Mouse (Mus musculus): ENCODE results near the gene Lce1m. TPM values are rescaled to one million over a fixed set of nuclear protein-coding genes. Genes with fewer than 3 reads are reported as not detected.

The Lce1m gene
- polyA plus RNA-seq, 1 experiment = not detected

- Histone ChIP-seq H3K27me3 (ENCODE audit: control insufficient read depth, insufficient read depth, low read length) (no peaks in the 10 kb centered on the region), H3K4me1 (ENCODE audit: control insufficient read depth, insufficient read depth, insufficient read length, low read length) (no peaks in the 10 kb centered on the region), H3K27ac (ENCODE audit: insufficient read depth, low read depth, low read length) (no peak overlapping the region), H3K4me3 (ENCODE audit: low read depth, low read length) (no peak overlapping the region), H3K36me3 (ENCODE audit: control insufficient read depth, insufficient read depth, low read length) (no peaks in the 10 kb centered on the region)
- TF ChIP-seq POLR2A (IDR thresholded peaks at IDR 0.05; ENCODE audit: low read depth, low read length) = no peak
- TF ChIP-seq CTCF (IDR thresholded peaks at IDR 0.05; ENCODE audit: extremely low read depth, insufficient read length, insufficient replicate concordance, low read depth, low read length) = no peak
- WGBS = 87% methylated on average over 1 of the region's 1 CpGs
These were observed 2.3 kb upstream of the Lce1m start for GRCm38 (mm10) chr3:93021171-93021570.

DNA sequence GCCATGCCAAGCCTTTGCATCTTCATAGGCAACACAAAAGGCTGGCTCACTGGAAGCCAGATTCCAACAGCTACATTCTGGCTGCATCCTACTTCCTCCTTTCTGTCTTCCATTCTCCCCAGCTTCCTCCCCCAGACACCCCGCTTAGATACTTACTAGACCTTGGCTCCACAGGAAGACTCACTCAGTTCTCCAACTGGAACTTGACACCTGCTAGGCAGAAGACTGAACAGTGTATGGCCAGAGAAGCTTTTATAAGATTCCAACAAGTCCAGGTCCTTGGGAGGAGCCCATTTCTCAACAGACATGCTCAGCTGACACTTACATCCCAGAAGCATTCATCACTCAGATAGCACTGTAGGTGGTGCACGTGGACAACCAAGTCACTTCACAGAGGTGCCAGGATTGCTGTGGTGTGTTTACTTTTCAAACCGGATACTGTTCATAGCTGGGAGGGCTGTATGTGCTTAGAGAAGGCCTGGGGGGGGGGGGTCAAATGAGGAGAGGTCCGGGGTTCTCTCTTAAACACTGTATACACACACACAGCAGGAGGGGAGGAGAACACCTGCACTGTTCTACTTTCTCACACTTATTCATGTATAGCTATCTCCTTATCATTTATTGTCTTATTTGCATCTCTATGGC is 3.3 kb downstream of the Lce1m start, which contains the start of gene Crct1:
Gene Crct1, minus strand, starts transcription at position 228 of the 645 bp plus-strand sequence.
- Histone ChIP-seq H3K27ac (ENCODE audit: insufficient read depth, low read depth, low read length) (no peak within 1 kb of the TSS), H3K27me3 (ENCODE audit: control insufficient read depth, insufficient read depth, low read length) (peaks cover 2% of the 10 kb centered on the region; the same call in 1 of the 2 replicates), H3K4me1 (ENCODE audit: control insufficient read depth, insufficient read depth, insufficient read length, low read length) (no peaks in the 10 kb centered on the region), H3K36me3 (ENCODE audit: control insufficient read depth, insufficient read depth, low read length) (no peaks in the 10 kb centered on the region), H3K4me3 (ENCODE audit: low read depth, low read length) (peak within 1 kb of the TSS; percentile 34)
- TF ChIP-seq CTCF (IDR thresholded peaks at IDR 0.05; ENCODE audit: extremely low read depth, insufficient read length, insufficient replicate concordance, low read depth, low read length) (no peak), POLR2A (IDR thresholded peaks at IDR 0.05; ENCODE audit: low read depth, low read length) (no peak)
- 23% methylated on average over 4 of the region's 4 CpGs for WGBS

GRCm38 (mm10) chr3:93014871-93015270 is 4.0 kb downstream of the Lce1m start:
- Histone ChIP-seq H3K4me3 (ENCODE audit: low read depth, low read length) (no peak overlapping the region), H3K27ac (ENCODE audit: insufficient read depth, low read depth, low read length) (no peak overlapping the region), H3K27me3 (ENCODE audit: control insufficient read depth, insufficient read depth, low read length) (peaks cover 2% of the 10 kb centered on the region; the same call in 1 of the 2 replicates)

GRCm38 (mm10) chr3:93014378-93014801 is 4.5 kb downstream of the Lce1m start:
- H3K27me3 ChIP-seq (ENCODE audit: control insufficient read depth, insufficient read depth, low read length) = peaks cover 2% of the 10 kb centered on the region; the same call in 1 of the 2 replicates
- no peaks in the 10 kb centered on the region for H3K36me3 ChIP-seq (ENCODE audit: control insufficient read depth, insufficient read depth, low read length)
- peak overlapping the region; percentile 34 for H3K4me3 ChIP-seq (ENCODE audit: low read depth, low read length)
- TF ChIP-seq POLR2A (IDR thresholded peaks at IDR 0.05; ENCODE audit: low read depth, low read length) = no peak
- TF ChIP-seq CTCF (IDR thresholded peaks at IDR 0.05; ENCODE audit: extremely low read depth, insufficient read length, insufficient replicate concordance, low read depth, low read length) = no peak
- H3K27ac ChIP-seq (ENCODE audit: insufficient read depth, low read depth, low read length) = no peak overlapping the region
- no peaks in the 10 kb centered on the region for H3K4me1 ChIP-seq (ENCODE audit: control insufficient read depth, insufficient read depth, insufficient read length, low read length)
- 2% methylated on average over 24 of the region's 24 CpGs for WGBS

More at GRCm38 (mm10) chr3:93014871-93015270, 4.0 kb downstream of the Lce1m start:
- 14% methylated on average over 5 of the region's 5 CpGs for WGBS
- Histone ChIP-seq H3K4me1 (ENCODE audit: control insufficient read depth, insufficient read depth, insufficient read length, low read length) (no peaks in the 10 kb centered on the region), H3K36me3 (ENCODE audit: control insufficient read depth, insufficient read depth, low read length) (no peaks in the 10 kb centered on the region)
- TF ChIP-seq CTCF (IDR thresholded peaks at IDR 0.05; ENCODE audit: extremely low read depth, insufficient read length, insufficient replicate concordance, low read depth, low read length) (no peak), POLR2A (IDR thresholded peaks at IDR 0.05; ENCODE audit: low read depth, low read length) (no peak)

- H3K4me1 ChIP-seq (ENCODE audit: control insufficient read depth, insufficient read depth, insufficient read length, low read length) = no peaks in the 10 kb centered on the region
- WGBS = 59% methylated on average over 4 of the region's 4 CpGs
- no peaks in the 10 kb centered on the region for H3K36me3 ChIP-seq (ENCODE audit: control insufficient read depth, insufficient read depth, low read length)
- no peak for TF ChIP-seq CTCF (IDR thresholded peaks at IDR 0.05; ENCODE audit: extremely low read depth, insufficient read length, insufficient replicate concordance, low read depth, low read length)
- TF ChIP-seq POLR2A (IDR thresholded peaks at IDR 0.05; ENCODE audit: low read depth, low read length) = no peak
- no peak overlapping the region for H3K4me3 ChIP-seq (ENCODE audit: low read depth, low read length)
- H3K27ac ChIP-seq (ENCODE audit: insufficient read depth, low read depth, low read length) = no peak overlapping the region
- no peaks in the 10 kb centered on the region for H3K27me3 ChIP-seq (ENCODE audit: control insufficient read depth, insufficient read depth, low read length)
These were observed 16.0 kb downstream of the Lce1m start for GRCm38 (mm10) chr3:93002843-93003242.

GRCm38 (mm10) chr3:93000621-93001020 is 18.2 kb downstream of the Lce1m start:
- Histone ChIP-seq H3K27me3 (ENCODE audit: control insufficient read depth, insufficient read depth, low read length) (no peaks in the 10 kb centered on the region), H3K4me1 (ENCODE audit: control insufficient read depth, insufficient read depth, insufficient read length, low read length) (no peaks in the 10 kb centered on the region), H3K27ac (ENCODE audit: insufficient read depth, low read depth, low read length) (no peak overlapping the region), H3K4me3 (ENCODE audit: low read depth, low read length) (no peak overlapping the region), H3K36me3 (ENCODE audit: control insufficient read depth, insufficient read depth, low read length) (no peaks in the 10 kb centered on the region)
- WGBS = 62% methylated on average over 3 of the region's 3 CpGs
- no peak for TF ChIP-seq CTCF (IDR thresholded peaks at IDR 0.05; ENCODE audit: extremely low read depth, insufficient read length, insufficient replicate concordance, low read depth, low read length)
- TF ChIP-seq POLR2A (IDR thresholded peaks at IDR 0.05; ENCODE audit: low read depth, low read length) = no peak

GRCm38 (mm10) chr3:92998691-92999090 is 20.2 kb downstream of the Lce1m start:
- no peaks in the 10 kb centered on the region for H3K4me1 ChIP-seq (ENCODE audit: control insufficient read depth, insufficient read depth, insufficient read length, low read length)
- H3K4me3 ChIP-seq (ENCODE audit: low read depth, low read length) = no peak overlapping the region
- 3% methylated on average over 7 of the region's 7 CpGs for WGBS
- TF ChIP-seq CTCF (IDR thresholded peaks at IDR 0.05; ENCODE audit: extremely low read depth, insufficient read length, insufficient replicate concordance, low read depth, low read length) = peak; percentile 89
- no peak for TF ChIP-seq POLR2A (IDR thresholded peaks at IDR 0.05; ENCODE audit: low read depth, low read length)
- H3K27ac ChIP-seq (ENCODE audit: insufficient read depth, low read depth, low read length) = no peak overlapping the region
- H3K27me3 ChIP-seq (ENCODE audit: control insufficient read depth, insufficient read depth, low read length) = no peaks in the 10 kb centered on the region
- H3K36me3 ChIP-seq (ENCODE audit: control insufficient read depth, insufficient read depth, low read length) = no peaks in the 10 kb centered on the region
